ENCODE assay signal across 8 mouse cellular contexts in genomic region chr5:125252664-125253063, GRCm38 (mm10).
DNase-seq lines count a peak whose midpoint lies in the region; ATAC-seq and TF ChIP-seq lines count a peak whose summit lies in the region.

No protein-coding gene starts in this region.

- H3K4me2 ChIP-seq in embryonic facial prominence, embryonic 11.5 days (ENCODE audit: low read depth, low read length) = no peak overlapping the region
- no peak overlapping the region for H3K4me2 ChIP-seq in heart, embryonic 14.5 days (ENCODE audit: low read length)
- peak overlapping the region; percentile 27; the same call in 1 of the 2 replicates for H3K4me2 ChIP-seq in lung, postnatal 0 days (replicated peaks; ENCODE audit: low read depth, low read length)
- no peak overlapping the region for H3K4me2 ChIP-seq in forebrain, postnatal 0 days (ENCODE audit: low read depth)

- no peak for TF ChIP-seq CTCF in lung, postnatal 0 days (IDR thresholded peaks at IDR 0.05)
- TF ChIP-seq CTCF in forebrain, postnatal 0 days (IDR thresholded peaks at IDR 0.05; ENCODE audit: low read depth) = no peak

- 0 out of 2 replicates have a peak, but pooled peaks have one; percentile 5 for ATAC-seq in embryonic facial prominence, embryonic 11.5 days (replicated peaks; ENCODE audit: insufficient number of reproducible peaks, low FRiP score, low TSS enrichment, low read depth)
- ATAC-seq in heart, embryonic 14.5 days (ENCODE audit: insufficient number of reproducible peaks, insufficient read depth, low FRiP score, low read depth) = peak; percentile 54; the same call in 1 of the 2 replicates
- ATAC-seq in lung, postnatal 0 days = peak; percentile 93
- no peak for ATAC-seq in megakaryocyte progenitor cell, adult 5-6 weeks (replicated peaks; ENCODE audit: poor library complexity)
- ATAC-seq in erythroblast, adult 5-6 weeks (replicated peaks; ENCODE audit: low FRiP score, poor library complexity, severe bottlenecking) = no peak
- no peak for ATAC-seq in forebrain, postnatal 0 days

- H3K4me3 ChIP-seq in embryonic facial prominence, embryonic 11.5 days (ENCODE audit: low read depth, low read length) = no peak overlapping the region
- H3K4me3 ChIP-seq in embryonic facial prominence, embryonic 10.5 days = no peak overlapping the region
- H3K4me3 ChIP-seq in heart, embryonic 14.5 days (ENCODE audit: control insufficient read depth in 1 of 2, insufficient read depth in 1 of 2, low read depth in 1 of 2, low read length in 2 of 2) = no peak overlapping the region
- no peak overlapping the region for H3K4me3 ChIP-seq in lung, postnatal 0 days (ENCODE audit: low read depth, low read length)
- no peak overlapping the region for H3K4me3 ChIP-seq in forebrain, postnatal 0 days (ENCODE audit: low read depth, low read length)

- no peak overlapping the region for H3K27ac ChIP-seq in embryonic facial prominence, embryonic 11.5 days (replicated peaks; ENCODE audit: low read depth, low read length)
- H3K27ac ChIP-seq in embryonic facial prominence, embryonic 10.5 days (replicated peaks) = no peak overlapping the region
- no peak overlapping the region for H3K27ac ChIP-seq in heart, embryonic 14.5 days (replicated peaks in 1 of 2; ENCODE audit: control insufficient read depth in 1 of 2, insufficient read depth in 1 of 2, low read depth in 2 of 2, low read length in 2 of 2)
- H3K27ac ChIP-seq in lung, postnatal 0 days (ENCODE audit: low read length) = peak overlapping the region; percentile 87
- no peak overlapping the region for H3K27ac ChIP-seq in forebrain, postnatal 0 days (ENCODE audit: low read depth, low read length)

- H3K4me1 ChIP-seq in embryonic facial prominence, embryonic 11.5 days (ENCODE audit: control insufficient read depth, insufficient read depth, low read length) = no peaks in the 10 kb centered on the region
- peaks cover 19% of the 10 kb centered on the region for H3K4me1 ChIP-seq in embryonic facial prominence, embryonic 10.5 days
- peaks cover 2 to 4% of the 10 kb centered on the region in 2 experiments; a peak in 1 of 4 replicates for H3K4me1 ChIP-seq in heart, embryonic 14.5 days (ENCODE audit: control insufficient read depth in 2 of 2, insufficient read depth in 2 of 2, low read length in 2 of 2)
- no peaks in the 10 kb centered on the region for H3K4me1 ChIP-seq in lung, postnatal 0 days (ENCODE audit: insufficient read depth, low read depth, low read length)
- H3K4me1 ChIP-seq in forebrain, postnatal 0 days (ENCODE audit: insufficient read depth) = no peaks in the 10 kb centered on the region

- no peaks in the 10 kb centered on the region for H3K9me3 ChIP-seq in embryonic facial prominence, embryonic 11.5 days (replicated peaks; ENCODE audit: control insufficient read depth, low read length)
- H3K9me3 ChIP-seq in embryonic facial prominence, embryonic 10.5 days = no peaks in the 10 kb centered on the region
- 0 out of 2 replicates have a peak, but pooled peaks cover 5% of the 10 kb centered on the region for H3K9me3 ChIP-seq in heart, embryonic 14.5 days (ENCODE audit: control insufficient read depth, low read length)
- H3K9me3 ChIP-seq in lung, postnatal 0 days (ENCODE audit: low read length) = no peaks in the 10 kb centered on the region
- H3K9me3 ChIP-seq in forebrain, postnatal 0 days (ENCODE audit: low read length) = no peaks in the 10 kb centered on the region

- WGBS in embryonic facial prominence, embryonic 11.5 days = 86% methylated on average over 8 of the region's 8 CpGs
- WGBS in embryonic facial prominence, embryonic 10.5 days = 91% methylated on average over 8 of the region's 8 CpGs
- WGBS in heart, embryonic 14.5 days = 58% methylated on average over 8 of the region's 8 CpGs
- 34% methylated on average over 8 of the region's 8 CpGs for WGBS in lung, postnatal 0 days
- WGBS in forebrain, postnatal 0 days = 84% methylated on average over 8 of the region's 8 CpGs

- TF ChIP-seq EP300 in lung, postnatal 0 days (IDR thresholded peaks at IDR 0.05) = peak; percentile 88

- H3K27me3 ChIP-seq in embryonic facial prominence, embryonic 11.5 days (ENCODE audit: control insufficient read depth, insufficient read depth, low read length) = no peaks in the 10 kb centered on the region
- H3K27me3 ChIP-seq in embryonic facial prominence, embryonic 10.5 days (replicated peaks; ENCODE audit: low read depth, poor library complexity, severe bottlenecking) = no peaks in the 10 kb centered on the region
- no peaks in the 10 kb centered on the region for H3K27me3 ChIP-seq in heart, embryonic 14.5 days (ENCODE audit: control insufficient read depth, insufficient read depth, low read length)
- H3K27me3 ChIP-seq in lung, postnatal 0 days (replicated peaks; ENCODE audit: insufficient read depth, low read length) = no peaks in the 10 kb centered on the region
- H3K27me3 ChIP-seq in forebrain, postnatal 0 days (ENCODE audit: insufficient read depth, low read length) = no peaks in the 10 kb centered on the region

- H3K9ac ChIP-seq in embryonic facial prominence, embryonic 11.5 days (replicated peaks; ENCODE audit: low read length) = no peak overlapping the region
- no peak overlapping the region for H3K9ac ChIP-seq in heart, embryonic 14.5 days (ENCODE audit: low read length)
- no peak overlapping the region for H3K9ac ChIP-seq in lung, postnatal 0 days (replicated peaks; ENCODE audit: low read depth)
- H3K9ac ChIP-seq in forebrain, postnatal 0 days = no peak overlapping the region

- H3K36me3 ChIP-seq in embryonic facial prominence, embryonic 11.5 days (replicated peaks; ENCODE audit: control insufficient read depth, insufficient read depth, low read depth, low read length) = no peaks in the 10 kb centered on the region
- no peaks in the 10 kb centered on the region for H3K36me3 ChIP-seq in embryonic facial prominence, embryonic 10.5 days (replicated peaks)
- H3K36me3 ChIP-seq in heart, embryonic 14.5 days (ENCODE audit: control insufficient read depth, insufficient read depth, low read length) = no peaks in the 10 kb centered on the region
- no peaks in the 10 kb centered on the region for H3K36me3 ChIP-seq in lung, postnatal 0 days (ENCODE audit: insufficient read depth, low read length)
- no peaks in the 10 kb centered on the region for H3K36me3 ChIP-seq in forebrain, postnatal 0 days (ENCODE audit: insufficient read depth)

- no peak for DNase-seq in embryonic facial prominence, embryonic 11.5 days (ENCODE audit: low spot score)
- DNase-seq in embryonic facial prominence, embryonic 10.5 days (ENCODE audit: low spot score) = no peak
- peak; percentile 82 for DNase-seq in ZHBTc4 (ENCODE audit: low read depth, low spot score)
- DNase-seq in lung, postnatal 0 days (ENCODE audit: low spot score) = peak; percentile 88
- DNase-seq in forebrain, postnatal 0 days = no peak

Comparison
In these comparisons a context has a peak if more than half of its experiments do, and no peak if none do; other contexts are left out.
1. ATAC-seq: peak in embryonic facial prominence, embryonic 11.5 days (single experiment), heart, embryonic 14.5 days (single experiment) and lung, postnatal 0 days (single experiment); none in megakaryocyte progenitor cell, adult 5-6 weeks (single experiment), erythroblast, adult 5-6 weeks (single experiment) and forebrain, postnatal 0 days (single experiment).
2. DNase-seq: peak in ZHBTc4 (single experiment) and lung, postnatal 0 days (single experiment); none in embryonic facial prominence, embryonic 11.5 days (single experiment), embryonic facial prominence, embryonic 10.5 days (single experiment) and forebrain, postnatal 0 days (single experiment).